Mouse (Mus musculus) layer of hippocampus, postnatal 14 days (tissue): ENCODE results near the gene Ccno. TPM values are rescaled to one million over a fixed set of nuclear protein-coding genes. Genes with fewer than 3 reads are reported as not detected.
"Not testable (repeated sequence)": the region's sequence is repeated elsewhere in the genome, so short reads cannot be mapped to it uniquely, and the experiment has no call there.

Source experiments
- DNase-seq, 2 experiments: peaks; one replicate each; pipeline ENCODE4 v3.0.0; 2021 to 2022; ENCODE audit warnings: low spot score in 2 of 2, mixed read lengths in 1 of 2
- microRNA-seq, 2 experiments: library from miRNA; unstranded; fragments of <30 nt; microRNA quantifications; one replicate each; pipeline ENCODE4 v1.2.0; 2021
- total RNA-seq, 2 experiments: library from RNA; stranded (reverse); gene quantifications; 2 replicates each; pipeline ENCODE4 v1.2.3; 2021

The Ccno gene
- total RNA-seq, 2 experiments from 2014 or later, result 2.9 to 3.0 TPM

GRCm38 (mm10) chr13:113000090-113000489 lies 12.5 kb downstream of the Ccno start:
- no peak for DNase-seq

- no peak for DNase-seq
Observed at GRCm38 (mm10) chr13:113000576-113001318, 13.1 kb downstream of the Ccno start.

GRCm38 (mm10) chr13:113012683-113013082 lies 25.1 kb downstream of the Ccno start:
- no peak for DNase-seq

GRCm38 (mm10) chr13:113013174-113013953 lies 25.8 kb downstream of the Ccno start:
- DNase-seq, result not testable (repeated sequence)

GRCm38 (mm10) chr13:113021521-113021920 lies 33.9 kb downstream of the Ccno start:
- no peak for DNase-seq

GRCm38 (mm10) chr13:113022467-113022866 lies 34.9 kb downstream of the Ccno start:
- DNase-seq, result no peak

GRCm38 (mm10) chr13:113023274-113024143 lies 35.9 kb downstream of the Ccno start:
- no peak for DNase-seq

- DNase-seq, result no peak
Observed at GRCm38 (mm10) chr13:113031351-113031750, 43.7 kb downstream of the Ccno start.

GRCm38 (mm10) chr13:113031792-113032571 lies 44.4 kb downstream of the Ccno start:
- no peak for DNase-seq

GRCm38 (mm10) chr13:113032831-113033230 lies 45.2 kb downstream of the Ccno start:
- DNase-seq, result no peak

- DNase-seq, result no peak
Observed at GRCm38 (mm10) chr13:113034271-113034886, 46.8 kb downstream of the Ccno start.

GRCm38 (mm10) chr13:113034950-113035421 lies 47.4 kb downstream of the Ccno start, which contains the start of gene Cdc20b:
Cdc20b (plus strand) TSS chr13:113035111.
- peak in 1 of 2 experiments; percentile 20 for DNase-seq

GRCm38 (mm10) chr13:113035852-113036251 lies 48.2 kb downstream of the Ccno start:
- peak; percentile 58 to 90 for DNase-seq

Small RNA genes lying within 50 kb of the gene (microRNA-seq; reads per million reads assigned to microRNA genes)
- gene Mir449a, result 390 to 1,271 reads per million in 2 experiments
- gene Mir449b, result 0 reads per million in 2 experiments
- gene Mir449c, result 0.68 to 1.7 reads per million in 2 experiments

Other genes starting within 250 kb of the Ccno start
- gene Plpp1, start 187.0 kb upstream of the Ccno start, total RNA-seq, result 10 to 100 TPM; 27.2 to 33.5 TPM
- 10 to 100 TPM; 40.2 to 42.4 TPM for gene Mtrex, start 60.4 kb upstream of the Ccno start, total RNA-seq
- 10 to 100 TPM; 23.0 to 23.9 TPM for gene Dhx29, start 60.3 kb upstream of the Ccno start, total RNA-seq
- gene Mcidas, start 6.0 kb downstream of the Ccno start, total RNA-seq, result under 1 TPM; 0.30 to 0.36 TPM
- under 1 TPM in 1 of 2 experiments, not detected in 1; 0.21 TPM for gene Cdc20b, start 47.3 kb downstream of the Ccno start, total RNA-seq
- gene Gpx8, start 58.6 kb downstream of the Ccno start, total RNA-seq, result 10 to 100 TPM; 12.1 to 18.4 TPM
- not detected for gene Gzma, start 113.2 kb downstream of the Ccno start, total RNA-seq
- gene Esm1, start 221.9 kb downstream of the Ccno start, total RNA-seq, result under 1 TPM; 0.24 to 0.46 TPM
- not detected for gene Gzmk, start 238.1 kb downstream of the Ccno start, total RNA-seq